ENCODE assay signal across 8 mouse cellular contexts in the genomic region with DNA sequence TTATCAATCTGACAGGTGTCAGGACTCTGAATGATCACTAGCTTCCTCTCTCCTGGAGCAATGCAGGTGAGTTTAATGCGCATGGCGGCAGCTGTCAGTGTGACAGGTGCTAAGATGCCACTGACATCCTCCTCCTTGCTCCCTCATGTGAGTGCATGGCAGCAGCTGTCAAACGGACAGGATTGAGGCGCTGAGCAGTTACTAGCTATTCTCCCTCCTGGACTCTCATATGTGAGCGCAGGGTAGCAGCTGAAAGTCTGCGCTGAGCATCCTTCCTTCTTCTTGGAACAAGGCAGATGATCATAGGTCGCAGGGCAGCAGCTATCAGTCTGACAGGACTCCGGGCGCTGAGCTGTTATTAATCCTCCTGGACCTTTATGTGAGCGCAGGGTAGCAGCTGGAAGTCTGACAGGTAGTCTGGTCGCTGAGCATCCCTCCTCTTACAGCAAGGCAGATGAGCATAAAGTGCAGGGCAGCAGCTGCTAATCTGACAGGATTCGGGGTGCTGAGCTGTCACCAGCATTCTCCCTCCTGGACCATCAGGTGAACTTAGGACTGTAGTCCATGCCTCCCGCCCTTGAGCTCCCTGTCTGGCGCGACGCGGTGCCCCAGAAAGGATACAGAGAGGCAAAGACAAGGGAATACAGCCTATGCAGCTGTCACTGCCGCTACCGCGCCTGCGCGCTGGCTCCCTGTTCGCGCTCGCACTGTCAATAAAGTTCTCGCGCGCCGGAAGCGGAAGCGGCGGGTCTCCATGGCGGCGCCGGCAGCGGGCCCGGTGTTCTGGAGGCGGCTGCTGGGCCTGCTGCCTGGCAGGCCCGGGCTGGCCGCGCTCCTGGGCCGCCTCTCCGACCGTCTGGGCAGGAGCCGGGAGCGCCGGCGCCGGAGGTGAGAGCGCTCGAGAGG. TPM values are rescaled to one million over a fixed set of nuclear protein-coding genes. Genes with fewer than 3 reads are reported as not detected.
DNase-seq lines count a peak whose midpoint lies in the region; ATAC-seq lines count a peak whose summit lies in the region.

TSS of gene Pgs1 (plus strand) at position 167 of the 906 bp plus-strand sequence.

- intact Hi-C loops in left cerebral cortex, postnatal 4 days (cut with DNase I) = no loop called here

- peaks cover 29% of the 10 kb centered on the region for H3K4me1 ChIP-seq in intestine, embryonic 15.5 days (replicated peaks)
- H3K4me1 ChIP-seq in midbrain, embryonic 11.5 days (ENCODE audit: control insufficient read depth, insufficient read depth, low read length) = peaks cover 25% of the 10 kb centered on the region

- no peaks in the 10 kb centered on the region for H3K9me3 ChIP-seq in intestine, embryonic 15.5 days
- H3K9me3 ChIP-seq in midbrain, embryonic 11.5 days (ENCODE audit: control insufficient read depth, low read length) = no peaks in the 10 kb centered on the region

- DNase-seq in adrenal gland, adult 8-10 months = peak; percentile 84
- peak; percentile 85 for DNase-seq in embryo, embryonic 11.5 days (ENCODE audit: low read depth, low spot score)
- DNase-seq in gastrocnemius, postnatal 4 days (ENCODE audit: low spot score in 2 of 2) = peak; percentile 85 to 93
- peak; percentile 94 for DNase-seq in left cerebral cortex, postnatal 4 days
- peak; percentile 100 for DNase-seq in midbrain, embryonic 11.5 days (ENCODE audit: low spot score, missing footprints)
- DNase-seq in right cerebral cortex, postnatal 4 days = peak; percentile 92
- peak; percentile 84 for DNase-seq in yolk sac, embryonic 10.5 days (ENCODE audit: low spot score)

- H3K4me2 ChIP-seq in intestine, embryonic 15.5 days (replicated peaks) = peak within 1 kb of the TSS; percentile 91
- H3K4me2 ChIP-seq in midbrain, embryonic 11.5 days = peak within 1 kb of the TSS; percentile 93

- WGBS in intestine, embryonic 15.5 days = 5% methylated on average over 51 of the region's 51 CpGs
- WGBS in midbrain, embryonic 11.5 days = 7% methylated on average over 48 of the region's 51 CpGs

- peak within 1 kb of the TSS; percentile 60 for H3K27ac ChIP-seq in intestine, embryonic 15.5 days
- peak within 1 kb of the TSS; percentile 67; the same call in 1 of the 2 replicates for H3K27ac ChIP-seq in midbrain, embryonic 11.5 days (ENCODE audit: low read depth, low read length)

- peak; percentile 89 for ATAC-seq in intestine, embryonic 15.5 days
- ATAC-seq in midbrain, embryonic 11.5 days (ENCODE audit: low FRiP score) = peak; percentile 86

- H3K27me3 ChIP-seq in intestine, embryonic 15.5 days (replicated peaks) = no peaks in the 10 kb centered on the region
- H3K27me3 ChIP-seq in midbrain, embryonic 11.5 days (ENCODE audit: control insufficient read depth, insufficient read depth, low read length) = no peaks in the 10 kb centered on the region

- H3K9ac ChIP-seq in intestine, embryonic 15.5 days = peak within 1 kb of the TSS; percentile 93
- H3K9ac ChIP-seq in midbrain, embryonic 11.5 days (ENCODE audit: low read length) = peak within 1 kb of the TSS; percentile 94

- H3K36me3 ChIP-seq in intestine, embryonic 15.5 days = no peaks in the 10 kb centered on the region
- H3K36me3 ChIP-seq in midbrain, embryonic 11.5 days (ENCODE audit: control insufficient read depth, insufficient read depth, low read length) = no peaks in the 10 kb centered on the region

- H3K4me3 ChIP-seq in intestine, embryonic 15.5 days (replicated peaks) = peak within 1 kb of the TSS; percentile 100
- peak within 1 kb of the TSS; percentile 100 for H3K4me3 ChIP-seq in midbrain, embryonic 11.5 days (ENCODE audit: low read depth, low read length)

RNA-seq across cellular contexts. Expression of gene Pgs1, which starts in this region (rescaled TPM):
- 10 to 100 TPM; 52.7 to 76.9 (median 68.2) TPM for total RNA-seq in adrenal gland, adult 8-10 months (2022)
- total RNA-seq in gastrocnemius, postnatal 4 days (2021) = 10 to 100 TPM; 21.6 to 24.6 TPM
- 32.6 and 33.5 TPM in 2 replicates for polyA plus RNA-seq in intestine, embryonic 15.5 days (2015; fragmentation: Nextera tagmentation; extraction: Ambion mirVana)
- total RNA-seq in left cerebral cortex, postnatal 4 days (2021) = 10 to 100 TPM; 56.9 to 58.6 TPM
- polyA plus RNA-seq in midbrain, embryonic 11.5 days (2014; fragmentation: Nextera tagmentation; extraction: Ambion mirVana) = 40.2 and 42.7 TPM in 2 replicates

Comparison
In these comparisons a context has a peak if more than half of its experiments do, and no peak if none do; other contexts are left out.
1. Peak in every context shown above with its lines: DNase-seq, ATAC-seq, H3K4me3 ChIP-seq and H3K27ac ChIP-seq.